Mouse (Mus musculus) ES-E14 (cell line): ENCODE data around the gene Pou2f1. TPM values are rescaled to one million over a fixed set of nuclear protein-coding genes. Genes with fewer than 3 reads are reported as not detected.

ENCODE experiments used
- DNase-seq: peaks from one replicate; pipeline ENCODE4 v3.0.0-alpha.2; 2013; ENCODE audit warnings: low read depth, low spot score
- H3K27ac ChIP-seq: 2 replicates; pipeline ENCODE4 v1.5.1; 2012; ENCODE audit warnings: low read depth, mild to moderate bottlenecking, low read length, moderate library complexity, mixed read lengths; ENCODE audit not compliant: poor library complexity, insufficient read depth, severe bottlenecking
- H3K36me3 ChIP-seq: 2 replicates; pipeline ENCODE4 v1.6.1; 2012; ENCODE audit warnings: mild to moderate bottlenecking, low read length, moderate library complexity, mixed read lengths; ENCODE audit not compliant: control insufficient read depth, poor library complexity, insufficient read depth, severe bottlenecking
- H3K4me1 ChIP-seq, 2 experiments: fragments of 150-350 bp in 1 of 2; sonication (generic) in 1 of 2; 2 replicates each; pipeline ENCODE4 v1.6.1; 2012; ENCODE audit warnings: low read length in 2 of 2, mild to moderate bottlenecking in 1 of 2, mixed read lengths in 1 of 2; ENCODE audit not compliant: control insufficient read depth in 2 of 2, insufficient read depth in 2 of 2, poor library complexity in 1 of 2
- H3K4me3 ChIP-seq, 2 experiments: fragments of 150-350 bp in 1 of 2; sonication (generic) in 1 of 2; 2 replicates each; pipeline ENCODE4 v1.5.1; 2012; ENCODE audit warnings: low read length in 2 of 2, low read depth in 1 of 2, mild to moderate bottlenecking in 1 of 2, mixed read lengths in 1 of 2; ENCODE audit not compliant: insufficient read depth in 1 of 2, poor library complexity in 1 of 2, severe bottlenecking in 1 of 2
- H3K9ac ChIP-seq: 2 replicates; pipeline ENCODE4 v1.6.1; 2012; ENCODE audit warnings: low read depth, mild to moderate bottlenecking, low read length, mixed read lengths; ENCODE audit not compliant: poor library complexity, insufficient read depth, severe bottlenecking
- H3K9me3 ChIP-seq: fragments of 150-350 bp; sonication (generic); 2 replicates; pipeline ENCODE4 v1.6.1; 2012; ENCODE audit warnings: low read depth, mild to moderate bottlenecking, low read length; ENCODE audit not compliant: control insufficient read depth, insufficient read depth
- CHD2 ChIP-seq: IDR thresholded peaks from 2 replicates; pipeline ENCODE4 v1.6.1; 2014; ENCODE audit warnings: mild to moderate bottlenecking, low read depth, low read length, inconsistent platforms
- HCFC1 ChIP-seq: IDR thresholded peaks from 2 replicates; pipeline ENCODE4 v1.6.1; 2012; ENCODE audit warnings: low read length, inconsistent platforms, borderline replicate concordance; ENCODE audit not compliant: insufficient read depth
- MAFK ChIP-seq: IDR thresholded peaks from 2 replicates; pipeline ENCODE4 v1.6.1; 2014; ENCODE audit warnings: mild to moderate bottlenecking, low read depth, low read length, inconsistent platforms; ENCODE audit not compliant: insufficient read depth
- ZC3H11A ChIP-seq: IDR thresholded peaks from 2 replicates; pipeline ENCODE4 v1.6.1; 2012; ENCODE audit warnings: low read depth, mild to moderate bottlenecking, inconsistent platforms, low read length, borderline replicate concordance
- ZNF384 ChIP-seq: IDR thresholded peaks from 2 replicates; pipeline ENCODE4 v1.6.1; 2012; ENCODE audit warnings: low read depth, low read length, inconsistent platforms
- in situ Hi-C, 2 experiments: fragments of 600-800 bp; cut with MboI; formaldehyde crosslinking; loops; one replicate each; pipeline ENCODE4 v1.15.1; 2025; ENCODE audit warnings: low sequenced_read_pairs in 2 of 2, inconsistent platforms in 1 of 2; ENCODE audit not compliant: unreplicated experiment in 2 of 2
- total RNA-seq: library from RNA; depleted of rRNA; stranded (reverse); fragments of 300-350 nt; gene quantifications from 2 replicates; pipeline ENCODE4 v1.2.3, GENCODE M21; 2012

Pou2f1 gene
- total RNA-seq, 1 experiment: 37.9 TPM

DNA sequence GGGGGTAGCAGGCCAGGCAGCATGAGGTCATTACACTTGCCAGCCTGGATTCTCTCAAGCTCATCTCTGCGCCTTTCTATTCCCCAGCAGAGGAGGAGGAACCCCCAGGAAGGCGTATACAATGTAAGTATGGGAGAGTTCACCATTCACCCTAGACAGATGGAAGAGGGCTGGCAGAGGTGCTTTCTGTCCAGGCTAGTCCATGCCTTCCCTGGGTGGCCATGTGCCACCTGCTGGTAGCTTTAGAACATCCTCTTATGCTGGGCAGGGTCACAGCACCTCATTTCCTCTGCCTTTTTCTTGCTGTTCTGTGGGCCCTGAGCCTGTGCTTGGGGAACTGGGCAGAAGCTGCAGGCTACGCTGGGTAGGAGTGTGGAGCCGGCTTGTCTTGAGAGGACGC, 144.1 kb downstream of the Pou2f1 start:
- Histone ChIP-seq H3K9me3 (no peaks in the 10 kb centered on the region), H3K9ac (no peak overlapping the region), H3K27ac (no peak overlapping the region), H3K4me3 (no peak overlapping the region), H3K4me1 (peaks cover 3 to 17% of the 10 kb centered on the region in 2 experiments), H3K36me3 (no peaks in the 10 kb centered on the region)
- in situ Hi-C loops: no loop called here
- TF ChIP-seq HCFC1 (no peak), MAFK (no peak), CHD2 (no peak), ZNF384 (no peak)
- DNase-seq: no peak

- Histone ChIP-seq H3K4me1 (peaks cover 3 to 14% of the 10 kb centered on the region in 2 experiments), H3K36me3 (no peaks in the 10 kb centered on the region), H3K9me3 (no peaks in the 10 kb centered on the region), H3K9ac (no peak overlapping the region), H3K27ac (no peak overlapping the region), H3K4me3 (no peak overlapping the region)
- in situ Hi-C loops: no loop called here
- no peak for DNase-seq
- TF ChIP-seq MAFK (no peak), CHD2 (no peak), HCFC1 (no peak), ZNF384 (no peak), ZC3H11A (no peak)
Measured at GRCm38 (mm10) chr1:165857279-165857678, 145.2 kb downstream of the Pou2f1 start.

DNA sequence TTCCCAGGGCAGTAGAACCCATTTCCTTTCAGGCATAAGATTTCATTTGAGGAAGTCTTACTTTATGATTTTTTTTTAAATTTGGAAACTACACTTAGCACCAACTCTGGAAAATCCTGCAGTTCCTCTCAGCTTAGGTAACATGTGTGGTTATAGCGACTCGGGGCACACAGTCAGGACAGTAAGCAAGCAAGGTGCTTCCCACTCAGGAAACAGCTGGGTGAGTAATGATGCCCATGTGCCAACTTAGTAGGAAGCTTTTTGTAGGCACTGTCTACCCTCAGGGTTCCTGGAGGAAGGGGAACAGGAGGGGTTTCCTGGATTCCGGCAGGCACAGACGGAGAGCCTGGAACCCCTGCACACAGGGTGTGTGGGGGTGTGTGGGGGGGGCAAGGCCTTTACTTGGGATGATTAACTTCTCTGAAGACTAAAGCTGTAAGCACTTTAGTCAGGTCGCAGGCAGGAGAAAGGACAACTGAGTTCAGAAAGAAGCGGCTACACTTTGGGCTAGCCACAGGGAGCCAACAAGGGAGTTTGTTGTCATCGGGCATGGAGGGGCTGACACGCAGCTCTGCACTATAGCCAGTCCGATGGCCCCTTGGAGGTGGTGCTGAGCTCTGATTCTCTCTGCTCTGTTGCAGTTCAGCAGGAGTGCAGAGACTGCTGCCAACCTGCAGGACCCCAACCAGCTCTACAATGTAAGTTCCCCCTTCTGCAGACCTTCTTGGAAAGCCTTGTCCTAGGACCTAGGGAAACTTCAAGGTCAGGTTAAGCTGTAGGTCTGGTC, 146.5 kb downstream of the Pou2f1 start:
- Histone ChIP-seq H3K36me3 (no peaks in the 10 kb centered on the region), H3K4me1 (peaks cover 0 to 3% of the 10 kb centered on the region in 2 experiments; a peak in 1 of 4 replicates), H3K9me3 (no peaks in the 10 kb centered on the region), H3K9ac (no peak overlapping the region), H3K27ac (no peak overlapping the region), H3K4me3 (no peak overlapping the region)
- in situ Hi-C loops: no loop called here
- DNase-seq: no peak
- TF ChIP-seq MAFK: no peak

DNA sequence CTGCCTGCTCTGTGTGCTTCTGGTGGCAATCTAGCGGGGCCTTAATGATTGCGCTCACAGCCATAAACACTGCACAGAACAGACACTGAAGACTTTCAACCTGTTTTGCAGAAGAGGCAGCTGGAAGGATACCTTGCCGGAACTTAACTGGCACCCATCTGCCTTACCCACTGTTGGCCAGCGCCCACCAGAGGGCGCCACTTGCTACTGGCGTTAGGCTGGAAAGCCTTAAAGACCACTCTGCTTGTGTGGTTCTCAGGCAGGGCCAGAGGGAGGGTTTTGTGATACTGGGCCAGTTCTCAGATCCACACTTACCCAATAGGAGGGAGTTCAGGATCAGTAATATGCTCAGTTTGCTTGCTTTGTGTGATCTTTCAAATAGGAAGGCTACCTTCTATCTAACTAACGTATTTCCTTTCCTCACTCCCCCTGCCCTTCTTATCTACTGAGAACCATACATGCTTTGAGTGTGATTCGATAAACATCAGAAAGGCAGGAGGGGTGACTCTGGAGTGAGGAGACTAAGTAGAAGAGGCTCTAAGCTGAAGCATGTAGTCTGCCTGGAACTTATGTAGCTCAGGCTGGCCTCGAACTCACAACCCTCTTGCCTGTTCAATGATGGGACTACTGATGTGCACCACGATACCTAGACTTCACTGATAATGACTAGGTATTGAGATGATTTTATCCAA, 148.6 kb downstream of the Pou2f1 start:
- H3K4me3 ChIP-seq: no peak overlapping the region
- in situ Hi-C loops: no loop called here
- TF ChIP-seq HCFC1 (no peak), ZC3H11A (peak; percentile 55; the same call in 1 of the 2 replicates), ZNF384 (no peak), MAFK (no peak), CHD2 (no peak)

DNA sequence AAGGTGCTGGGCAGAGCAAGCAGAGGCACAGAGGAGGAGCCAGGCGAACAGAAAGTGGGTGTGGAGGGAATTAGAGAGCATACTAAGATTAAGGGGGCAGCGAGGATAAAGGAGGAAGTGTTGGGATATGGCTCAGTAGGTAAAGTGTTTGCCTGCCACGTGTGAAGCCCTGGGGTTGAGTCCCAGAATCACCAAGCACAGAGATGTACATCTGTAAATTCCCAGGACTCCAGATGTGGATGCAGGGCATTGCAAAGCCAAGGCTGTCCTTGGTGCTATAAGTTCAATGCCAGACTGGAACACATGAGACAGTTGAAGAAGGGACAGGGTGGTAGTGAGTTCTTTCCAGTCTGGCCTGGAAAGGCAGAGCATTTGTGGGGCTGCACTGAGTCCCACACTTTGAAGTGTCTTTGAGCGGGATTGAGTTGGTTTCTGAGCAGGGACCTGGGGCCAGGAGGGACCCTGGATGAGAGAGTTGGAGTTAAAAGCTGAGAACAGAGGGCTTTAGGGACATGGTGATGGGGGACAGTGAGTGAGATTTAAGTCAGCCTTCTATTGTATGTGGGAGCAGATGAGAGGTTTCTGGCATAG, 149.3 kb downstream of the Pou2f1 start:
- Histone ChIP-seq H3K9me3 (no peaks in the 10 kb centered on the region), H3K36me3 (no peaks in the 10 kb centered on the region), H3K9ac (no peak overlapping the region), H3K4me1 (no peaks in the 10 kb centered on the region), H3K4me3 (no peak overlapping the region), H3K27ac (no peak overlapping the region)
- TF ChIP-seq ZNF384 (no peak), HCFC1 (no peak), MAFK (no peak), ZC3H11A (no peak), CHD2 (no peak)
- in situ Hi-C loops: no loop called here
- DNase-seq: no peak

More for the DNA sequence above, 148.6 kb downstream of the Pou2f1 start:
- Histone ChIP-seq H3K4me1 (no peaks in the 10 kb centered on the region), H3K9ac (no peak overlapping the region), H3K36me3 (no peaks in the 10 kb centered on the region), H3K27ac (no peak overlapping the region), H3K9me3 (no peaks in the 10 kb centered on the region)
- DNase-seq: peak; percentile 61
